Mouse (Mus musculus): ENCODE measurements around the gene Exoc3l2.

DNA sequence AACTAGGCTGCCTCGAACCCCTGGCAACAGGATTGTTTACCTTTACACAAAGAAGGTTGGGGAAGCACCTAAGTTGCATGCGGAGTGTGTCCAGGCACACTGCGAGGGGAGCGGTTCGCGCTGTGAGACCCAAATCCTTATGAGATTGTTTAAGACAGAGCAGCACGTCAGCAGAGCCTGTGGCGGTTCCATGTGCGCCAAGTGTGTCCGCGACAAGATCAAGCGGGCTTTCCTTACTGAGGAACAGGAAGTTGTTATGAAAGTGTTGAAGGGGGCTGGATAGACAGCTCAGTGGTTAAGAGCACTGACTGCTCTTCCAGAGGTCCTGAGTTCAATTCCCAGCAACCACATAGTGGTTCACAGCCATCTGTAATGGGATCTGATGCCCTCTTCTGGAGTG lies 5.1 kb downstream of the Exoc3l2 start:
- TF ChIP-seq CTCF (IDR thresholded peaks at IDR 0.05; ENCODE audit: extremely low read depth, insufficient read depth, low read length), result no peak
- no peak for TF ChIP-seq POLR2A (IDR thresholded peaks at IDR 0.05; ENCODE audit: extremely low read depth, insufficient read depth, low read length)
